In genomic region chr4:100517646-100518045, GRCm38 (mm10) we compare ENCODE assay signal across 32 mouse cellular contexts. TPM values are rescaled to one million over a fixed set of nuclear protein-coding genes. Genes with fewer than 3 reads are reported as not detected.
"Had no signal": no experiment of that assay in that cellular context is flagged by ENCODE, and none has a peak within 500 bp of the region (broad histone marks: within the 10 kb centered on the region; RNA-seq: fewer than 3 reads in every experiment).

No protein-coding gene starts in this region.

- H3K9me3 ChIP-seq: heart, embryonic 10.5 days; heart, embryonic 12.5 days; hindbrain, embryonic 13.5 days; hindbrain, embryonic 15.5 days; intestine, embryonic 15.5 days; kidney, embryonic 15.5 days; limb, embryonic 13.5 days; limb, embryonic 15.5 days; liver, embryonic 12.5 days had no signal

- ATAC-seq: hindbrain, postnatal 0 days; intestine, embryonic 15.5 days; liver, embryonic 12.5 days had no signal

- H3K27me3 ChIP-seq: heart, embryonic 12.5 days; hindbrain, embryonic 13.5 days; hindbrain, embryonic 15.5 days; intestine, embryonic 15.5 days; kidney, embryonic 15.5 days; limb, embryonic 13.5 days; limb, embryonic 15.5 days; liver, embryonic 12.5 days had no signal

- DNase-seq: gastrocnemius, adult 2 months; gastrocnemius, postnatal 10 days; gastrocnemius, postnatal 25 days; heart, adult 18-20 months; heart, postnatal 10 days; heart, postnatal 36 days; kidney, adult 11 months; kidney, adult 9 months; kidney, postnatal 10 days; kidney, postnatal 25 days; kidney, postnatal 4 days; left cerebral cortex, postnatal 4 days had no signal

- H3K4me2 ChIP-seq: heart, embryonic 12.5 days; hindbrain, embryonic 13.5 days; hindbrain, embryonic 15.5 days; intestine, embryonic 15.5 days; kidney, embryonic 15.5 days; limb, embryonic 13.5 days; limb, embryonic 15.5 days; liver, embryonic 12.5 days had no signal

- H3K4me1 ChIP-seq: hindbrain, embryonic 15.5 days; intestine, embryonic 15.5 days; kidney, embryonic 15.5 days; liver, embryonic 12.5 days had no signal

- H3K36me3 ChIP-seq: heart, embryonic 10.5 days; heart, embryonic 12.5 days; hindbrain, embryonic 13.5 days; hindbrain, embryonic 15.5 days; intestine, embryonic 15.5 days; kidney, embryonic 15.5 days; limb, embryonic 13.5 days; limb, embryonic 15.5 days; liver, embryonic 12.5 days had no signal

- H3K27ac ChIP-seq: gastrocnemius, adult 2 months; heart, embryonic 10.5 days; hindbrain, embryonic 13.5 days; hindbrain, embryonic 15.5 days; hindbrain, postnatal 0 days; intestine, embryonic 15.5 days; kidney, embryonic 15.5 days; layer of hippocampus, adult 2 months; limb, embryonic 13.5 days; limb, embryonic 15.5 days; liver, embryonic 12.5 days; liver, embryonic 14.5 days had no signal

- H3K9ac ChIP-seq: heart, embryonic 12.5 days; hindbrain, embryonic 13.5 days; hindbrain, embryonic 15.5 days; intestine, embryonic 15.5 days; kidney, embryonic 15.5 days; limb, embryonic 13.5 days; limb, embryonic 15.5 days; liver, embryonic 12.5 days; liver, embryonic 14.5 days had no signal

- H3K4me3 ChIP-seq: gastrocnemius, adult 2 months; heart, embryonic 10.5 days; heart, embryonic 12.5 days; hindbrain, embryonic 13.5 days; hindbrain, embryonic 15.5 days; intestine, embryonic 15.5 days; kidney, embryonic 15.5 days; layer of hippocampus, adult 2 months; limb, embryonic 13.5 days; limb, embryonic 15.5 days; liver, embryonic 12.5 days had no signal

RNA-seq across cellular contexts. Expression of gene Ube2u, which starts 39.0 kb away (rescaled TPM):
- total RNA-seq: gastrocnemius, adult 2 months; gastrocnemius, postnatal 10 days; gastrocnemius, postnatal 25 days; gastrocnemius, postnatal 4 days; granulocyte monocyte progenitor cell, adult 5-6 weeks; heart, adult 18-20 months; heart, adult 8-10 months; heart, postnatal 10 days; heart, postnatal 36 days; hematopoietic stem cell, adult 5-6 weeks; hindbrain, postnatal 0 days; layer of hippocampus, adult 2 months; layer of hippocampus, postnatal 25 days; left cerebral cortex, adult 18-20 months; left cerebral cortex, postnatal 10 days; left cerebral cortex, postnatal 25 days; left cerebral cortex, postnatal 4 days had no signal
